Mouse (Mus musculus) frontal cortex, adult 2 months (tissue): Measurements from ENCODE around the gene 1700042G07Rik. TPM values are rescaled to one million over a fixed set of nuclear protein-coding genes. Genes with fewer than 3 reads are reported as not detected.
"Not testable (repeated sequence)": the region's sequence is repeated elsewhere in the genome, so short reads cannot be mapped to it uniquely, and the experiment has no call there.

ENCODE experiments used
- DNase-seq, 2 experiments: peaks; one replicate each; pipeline ENCODE4 v3.0.0; 2022; ENCODE audit warnings: low spot score in 1 of 2; ENCODE audit errors: extremely low spot score in 1 of 2
- polyA plus RNA-seq: library from polyadenylated mRNA; depleted of rRNA; stranded (reverse); fragments of >200 nt; gene quantifications from 2 replicates; pipeline ENCODE4 v1.2.3, GENCODE M21; 2012; rRNA removed

1700042G07Rik gene
- polyA plus RNA-seq, 1 experiment = not detected

- DNase-seq = no peak
These were observed 31.2 kb downstream of the 1700042G07Rik start for GRCm38 (mm10) chr4:116204422-116204821.

DNA sequence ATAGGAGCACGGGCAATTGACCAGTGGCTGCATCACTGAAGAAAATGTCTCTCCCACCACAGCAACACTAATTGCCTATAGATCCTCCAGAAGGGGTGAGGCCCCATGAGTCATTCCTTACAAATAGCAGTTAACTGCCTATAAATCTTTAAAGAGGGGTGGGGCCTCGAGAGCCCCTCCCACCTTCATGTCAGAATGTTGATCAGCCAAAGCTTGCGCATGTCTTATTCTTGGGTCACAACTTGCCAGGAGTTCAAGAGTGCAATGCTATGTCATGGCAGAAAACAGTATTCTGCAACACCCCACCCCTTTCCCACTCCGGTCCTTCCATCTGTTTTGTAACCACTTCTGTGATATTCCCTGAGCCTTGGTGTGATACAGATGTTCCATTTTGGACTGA lies 33.4 kb downstream of the 1700042G07Rik start:
- DNase-seq = no peak

DNA sequence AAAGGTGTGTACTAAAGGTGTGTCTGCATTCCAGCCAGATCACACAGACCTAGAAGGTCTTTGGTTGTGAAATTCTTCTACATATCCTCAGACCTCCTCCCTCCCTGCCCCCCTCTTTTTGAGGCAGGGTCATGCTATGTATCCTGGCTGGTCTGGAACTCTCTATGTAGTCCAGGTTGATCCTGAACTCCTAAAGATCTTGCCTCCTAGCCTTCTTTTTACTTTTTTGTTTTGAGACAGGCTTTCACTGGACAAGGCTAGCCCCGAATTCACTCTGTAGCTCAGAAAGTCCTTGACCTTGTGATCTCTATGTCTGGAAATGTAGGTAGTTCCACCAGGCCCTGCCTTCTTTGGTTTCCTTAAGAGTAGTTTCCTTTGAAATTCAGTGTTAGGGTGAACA lies 35.7 kb downstream of the 1700042G07Rik start:
- DNase-seq = no peak

DNA sequence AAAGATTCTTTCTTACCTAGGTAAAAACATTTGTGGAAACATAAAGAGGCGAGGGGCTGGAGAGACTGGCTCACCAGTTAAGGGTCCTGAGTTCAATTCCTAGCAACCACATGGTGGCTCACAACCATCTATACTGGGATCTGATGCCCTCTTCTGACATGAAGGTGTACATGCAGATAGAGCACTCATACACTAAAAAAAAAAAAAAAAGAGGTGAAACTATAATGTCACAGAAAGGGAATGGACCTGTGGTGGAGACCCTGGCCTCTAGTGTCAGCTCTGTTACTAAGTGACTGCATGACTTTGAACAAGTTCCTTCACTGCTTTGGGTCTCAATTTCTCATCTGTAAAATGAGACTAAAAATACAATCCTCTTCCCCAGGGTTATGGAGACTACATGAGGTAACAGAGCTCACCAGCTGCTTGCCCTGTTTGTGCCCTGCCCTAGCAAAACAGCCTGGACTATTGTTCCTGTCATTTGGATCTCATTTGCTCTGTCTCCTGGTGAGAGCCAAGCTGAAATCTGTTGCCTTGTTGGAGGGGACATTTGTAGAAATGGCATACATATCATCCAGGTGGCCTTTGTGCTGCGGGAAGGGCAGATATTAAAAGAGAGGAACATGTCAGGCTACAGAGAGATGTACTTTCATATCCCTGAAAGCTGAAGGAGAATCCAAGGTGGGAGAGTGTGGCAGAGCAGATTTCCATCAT lies 42.9 kb downstream of the 1700042G07Rik start:
- no peak for DNase-seq

GRCm38 (mm10) chr4:116217046-116217445 lies 43.9 kb downstream of the 1700042G07Rik start:
- DNase-seq = peak in 1 of 2 experiments; percentile 55

GRCm38 (mm10) chr4:116217661-116218060 lies 44.5 kb downstream of the 1700042G07Rik start:
- not testable (repeated sequence) for DNase-seq

- no peak for DNase-seq
These were observed 45.9 kb downstream of the 1700042G07Rik start for GRCm38 (mm10) chr4:116219056-116219455.

- DNase-seq = no peak
These were observed 47.0 kb downstream of the 1700042G07Rik start for GRCm38 (mm10) chr4:116220071-116220650.

- DNase-seq = no peak
These were observed 47.6 kb downstream of the 1700042G07Rik start for GRCm38 (mm10) chr4:116220780-116221139.

- DNase-seq = peak; percentile 98 to 99
These were observed 48.1 kb downstream of the 1700042G07Rik start, which contains the start of gene Pik3r3 for GRCm38 (mm10) chr4:116221140-116221851. Gene Pik3r3 (plus strand): TSS chr4:116221618.

DNA sequence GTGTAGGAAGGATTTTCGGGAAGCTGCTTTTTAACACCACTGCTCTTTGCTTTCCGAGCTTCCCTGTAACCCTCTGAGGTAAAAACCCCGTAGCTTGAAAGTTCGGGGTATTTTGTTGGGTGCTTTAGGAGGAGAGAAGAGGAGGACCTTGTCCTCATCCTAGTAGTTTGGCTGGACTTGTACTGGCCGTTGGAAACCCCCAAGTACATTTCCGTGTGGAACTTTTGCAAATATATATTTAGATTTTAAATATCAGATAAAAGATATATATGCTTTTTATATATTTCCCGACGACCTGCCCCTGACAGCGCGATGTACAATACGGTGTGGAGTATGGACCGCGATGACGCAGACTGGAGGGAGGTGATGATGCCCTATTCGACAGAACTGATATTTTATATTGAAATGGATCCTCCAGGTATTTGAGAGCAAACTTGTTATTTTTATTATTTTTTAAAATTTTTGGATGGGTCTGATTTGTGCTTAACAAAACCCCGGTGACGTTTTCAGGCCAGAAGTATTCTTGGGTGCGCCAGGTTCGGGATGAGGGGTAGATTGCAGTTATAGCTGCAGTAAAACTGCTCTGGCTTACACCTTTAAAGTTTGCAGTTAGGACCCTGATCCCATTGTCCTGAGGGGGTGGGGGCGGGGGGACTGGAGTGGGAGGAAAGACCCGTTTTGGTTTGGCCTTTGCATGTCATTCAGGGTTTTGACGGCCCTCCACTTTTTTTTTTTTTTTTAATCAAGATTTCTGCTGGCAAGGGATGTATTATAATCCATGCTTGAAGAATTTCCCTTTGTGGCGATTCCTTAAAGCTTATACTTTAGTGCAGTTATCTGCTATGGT lies 49.0 kb downstream of the 1700042G07Rik start:
- peak in 1 of 2 experiments; percentile 35 for DNase-seq

DNA sequence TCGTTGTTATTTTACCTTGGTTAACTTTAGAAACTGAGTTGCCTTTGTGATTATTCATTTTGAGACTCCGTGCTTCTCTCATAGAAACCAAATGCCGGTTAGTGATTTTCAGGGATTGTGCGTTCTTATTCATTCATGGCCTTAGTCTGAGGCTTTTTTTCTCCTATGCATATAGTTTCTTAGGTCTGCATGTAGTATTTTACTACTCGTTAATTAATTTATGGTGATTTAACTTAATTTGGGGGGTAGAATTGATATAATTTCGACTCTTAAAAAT lies 49.6 kb downstream of the 1700042G07Rik start:
- DNase-seq = peak in 1 of 2 experiments; percentile 21

Other genes starting within 250 kb of the 1700042G07Rik start
- 0.06 and 0.12 TPM in 2 replicates for gene Dmbx1, start 233.4 kb upstream of the 1700042G07Rik start, polyA plus RNA-seq
- gene Faah, start 155.4 kb upstream of the 1700042G07Rik start, polyA plus RNA-seq = 88.1 and 104 TPM in 2 replicates
- gene Nsun4, start 119.5 kb upstream of the 1700042G07Rik start, polyA plus RNA-seq = 8.3 and 9.7 TPM in 2 replicates
- gene Uqcrh, start 98.3 kb upstream of the 1700042G07Rik start, polyA plus RNA-seq = 645 and 649 TPM in 2 replicates
- gene Lrrc41, start 98.1 kb upstream of the 1700042G07Rik start, polyA plus RNA-seq = 34.7 and 34.8 TPM in 2 replicates
- gene Rad54l, start 49.7 kb upstream of the 1700042G07Rik start, polyA plus RNA-seq = 0.86 and 0.94 TPM in 2 replicates
- 66.6 and 77.5 TPM in 2 replicates for gene Pomgnt1, start 49.5 kb upstream of the 1700042G07Rik start, polyA plus RNA-seq
- 11.3 and 12.1 TPM in 2 replicates for gene Lurap1, start 22.0 kb upstream of the 1700042G07Rik start, polyA plus RNA-seq
- 0.20 and 0.23 TPM in 2 replicates for gene Tspan1, start 5.8 kb upstream of the 1700042G07Rik start, polyA plus RNA-seq
- gene Gm49337, start within 50 bp of the 1700042G07Rik start, polyA plus RNA-seq = 0.14 TPM in 1 of 2 replicates, not detected in the other
- gene Pik3r3, start 48.2 kb downstream of the 1700042G07Rik start, polyA plus RNA-seq = 40.4 and 44.9 TPM in 2 replicates